Mouse (Mus musculus): ENCODE data around the gene Mab21l3.

DNA sequence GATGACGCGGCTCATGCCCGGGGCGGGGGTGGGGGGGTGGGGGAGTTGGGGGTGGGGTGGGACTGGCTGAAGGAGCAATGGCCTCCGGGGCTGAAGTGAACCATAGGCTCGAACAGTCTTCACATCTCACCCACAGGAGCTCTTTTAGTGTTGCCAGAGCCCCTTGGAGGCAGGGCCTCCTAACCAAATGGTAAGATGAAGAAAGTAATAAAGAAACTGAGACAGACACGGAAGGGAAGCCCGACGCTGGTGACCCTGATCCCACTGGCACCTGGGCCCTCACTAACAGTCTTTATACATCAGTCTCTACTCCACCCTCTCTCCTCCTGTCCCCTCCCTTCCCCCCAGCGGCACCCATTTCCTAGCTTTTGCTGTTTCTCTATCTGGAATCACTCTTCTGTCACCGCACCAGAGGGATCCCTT is 48.2 kb downstream of the Mab21l3 start:
- no peak for TF ChIP-seq MAX (IDR thresholded peaks at IDR 0.05)
- TF ChIP-seq USF1 (IDR thresholded peaks at IDR 0.05; ENCODE audit: low read depth) = no peak
- TF ChIP-seq CTCF (IDR thresholded peaks at IDR 0.05; ENCODE audit: control insufficient read depth, insufficient read depth, insufficient read length) = no peak
- TF ChIP-seq MYOD1 (IDR thresholded peaks at IDR 0.05; ENCODE audit: control insufficient read depth, insufficient read length, low read depth) = no peak
- TF ChIP-seq MYOG (IDR thresholded peaks at IDR 0.05; ENCODE audit: control insufficient read depth, extremely low read depth, insufficient read length) = no peak
- TF ChIP-seq FOSL1 (IDR thresholded peaks at IDR 0.05; ENCODE audit: insufficient read depth, low read length, poor library complexity, severe bottlenecking) = no peak
- TF ChIP-seq CEBPB (IDR thresholded peaks at IDR 0.05; ENCODE audit: low read depth) = no peak

All from C2C12 (cell line).